Mouse (Mus musculus) ES-Bruce4 (cell line): Measurements from ENCODE around the gene Lcn8. TPM values are rescaled to one million over a fixed set of nuclear protein-coding genes. Genes with fewer than 3 reads are reported as not detected.

ENCODE experiments used
- H3K27ac ChIP-seq: 2 replicates; pipeline ENCODE4 v1.5.1; 2012; ENCODE audit warnings: low read length, inconsistent platforms; ENCODE audit not compliant: insufficient read depth
- H3K27me3 ChIP-seq: 2 replicates; pipeline ENCODE4 v1.6.1; 2012; ENCODE audit warnings: mild to moderate bottlenecking, low read length, inconsistent platforms; ENCODE audit not compliant: control insufficient read depth, poor library complexity, insufficient read depth, severe bottlenecking
- H3K36me3 ChIP-seq: 2 replicates; pipeline ENCODE4 v1.6.1; 2012; ENCODE audit warnings: inconsistent platforms, mild to moderate bottlenecking, low read length, moderate library complexity; ENCODE audit not compliant: control insufficient read depth, poor library complexity, insufficient read depth, severe bottlenecking
- H3K4me1 ChIP-seq: one replicate; pipeline ENCODE4 v1.8.1; 2011; ENCODE audit warnings: low read length; ENCODE audit not compliant: control insufficient read depth, insufficient read depth
- H3K4me3 ChIP-seq: 2 replicates; pipeline ENCODE4 v1.5.1; 2011; ENCODE audit warnings: low read depth, mild to moderate bottlenecking, low read length
- H3K9ac ChIP-seq: 2 replicates; pipeline ENCODE4 v1.6.1; 2012; ENCODE audit warnings: low read depth, mild to moderate bottlenecking, inconsistent platforms; ENCODE audit not compliant: poor library complexity, severe bottlenecking
- H3K9me3 ChIP-seq: replicated peaks from 2 replicates; pipeline ENCODE4 v1.6.1; 2012; ENCODE audit warnings: mild to moderate bottlenecking, low read length, inconsistent platforms; ENCODE audit not compliant: control insufficient read depth, poor library complexity, insufficient read depth, severe bottlenecking
- CTCF ChIP-seq: IDR thresholded peaks from one replicate; pipeline ENCODE4 v1.8.1; 2011; ENCODE audit warnings: low read depth, low read length
- EP300 ChIP-seq: IDR thresholded peaks from 2 replicates; pipeline ENCODE4 v1.6.1; 2011; ENCODE audit warnings: low read depth, low read length; ENCODE audit not compliant: insufficient read depth
- POLR2A ChIP-seq: IDR thresholded peaks from one replicate; pipeline ENCODE4 v1.8.1; 2011; ENCODE audit warnings: low read length; ENCODE audit not compliant: insufficient read depth
- polyA plus RNA-seq: library from polyadenylated mRNA; stranded (reverse); fragments of >200 nt; gene quantifications from 2 replicates; pipeline ENCODE4 v1.2.4, GENCODE M21; 2011; ENCODE audit warnings: low read depth; ENCODE audit not compliant: missing spikeins, insufficient read depth, insufficient read length

Gene Lcn8
- polyA plus RNA-seq, 1 experiment, result not detected

- no peak for TF ChIP-seq EP300
- TF ChIP-seq CTCF, result peak; percentile 20
- H3K9me3 ChIP-seq, result no peaks in the 10 kb centered on the region
- H3K4me1 ChIP-seq, result no peaks in the 10 kb centered on the region
- H3K36me3 ChIP-seq, result no peaks in the 10 kb centered on the region
- no peak overlapping the region for H3K4me3 ChIP-seq
- H3K27me3 ChIP-seq, result no peaks in the 10 kb centered on the region
- no peak overlapping the region for H3K9ac ChIP-seq
- H3K27ac ChIP-seq, result no peak overlapping the region
Measured at GRCm38 (mm10) chr2:25634046-25634445, 18.9 kb upstream of the Lcn8 start.

- H3K9ac ChIP-seq, result no peak overlapping the region
- H3K36me3 ChIP-seq, result no peaks in the 10 kb centered on the region
- no peaks in the 10 kb centered on the region for H3K27me3 ChIP-seq
- H3K27ac ChIP-seq, result no peak overlapping the region
- H3K4me3 ChIP-seq, result no peak overlapping the region
- TF ChIP-seq CTCF (peak; percentile 78), EP300 (no peak)
- H3K9me3 ChIP-seq, result no peaks in the 10 kb centered on the region
- H3K4me1 ChIP-seq, result no peaks in the 10 kb centered on the region
Measured at GRCm38 (mm10) chr2:25639890-25640289, 13.0 kb upstream of the Lcn8 start.

DNA sequence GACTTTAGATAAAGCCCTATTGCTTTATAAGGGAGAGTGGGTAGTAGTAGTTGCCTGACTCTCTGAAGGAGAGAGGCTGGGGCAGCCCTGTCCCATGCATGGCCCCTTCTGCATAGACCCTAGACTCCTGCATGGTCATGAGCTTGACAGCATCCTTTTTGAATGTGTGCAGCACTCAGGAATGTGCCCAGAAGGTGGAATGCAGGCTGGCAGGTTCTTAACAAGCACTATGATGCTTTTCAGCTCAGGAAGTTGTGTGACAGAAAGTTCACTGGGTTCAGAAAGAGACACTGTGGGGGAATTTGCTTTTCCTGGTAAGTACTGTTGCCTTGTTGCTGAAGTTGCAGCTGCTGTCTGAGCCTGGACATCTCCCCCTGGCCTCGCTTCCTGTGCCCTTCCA lies 1.6 kb downstream of the Lcn8 start:
- Histone ChIP-seq H3K27me3 (no peaks in the 10 kb centered on the region), H3K27ac (no peak overlapping the region), H3K4me1 (no peaks in the 10 kb centered on the region), H3K4me3 (no peak overlapping the region), H3K9me3 (no peaks in the 10 kb centered on the region), H3K9ac (no peak overlapping the region), H3K36me3 (no peaks in the 10 kb centered on the region)
- no peak for TF ChIP-seq POLR2A
- no peak for TF ChIP-seq CTCF
- TF ChIP-seq EP300, result no peak

DNA sequence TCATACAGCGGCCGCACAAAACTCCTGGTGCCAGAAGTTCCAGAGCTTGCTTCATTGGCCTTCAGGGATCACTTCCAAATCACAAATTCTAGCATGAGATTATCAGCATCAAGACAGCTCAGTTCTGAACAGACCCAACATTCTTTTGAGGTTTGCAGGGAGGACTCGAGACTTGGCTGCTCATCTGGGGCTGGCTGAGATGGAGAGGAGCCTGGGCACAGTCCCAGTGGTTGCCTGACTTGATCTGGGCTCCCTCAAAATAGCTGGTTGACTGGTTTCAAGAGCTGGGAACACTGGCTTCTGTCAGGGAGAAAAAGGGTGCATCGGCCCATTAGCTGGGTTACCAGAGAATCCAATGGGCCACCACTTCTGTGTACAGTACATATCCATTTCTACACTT lies 3.8 kb downstream of the Lcn8 start:
- Histone ChIP-seq H3K27ac (no peak overlapping the region), H3K4me1 (no peaks in the 10 kb centered on the region), H3K9me3 (no peaks in the 10 kb centered on the region), H3K36me3 (no peaks in the 10 kb centered on the region), H3K9ac (no peak overlapping the region), H3K27me3 (no peaks in the 10 kb centered on the region), H3K4me3 (no peak overlapping the region)
- TF ChIP-seq EP300 (no peak), CTCF (no peak), POLR2A (no peak)

DNA sequence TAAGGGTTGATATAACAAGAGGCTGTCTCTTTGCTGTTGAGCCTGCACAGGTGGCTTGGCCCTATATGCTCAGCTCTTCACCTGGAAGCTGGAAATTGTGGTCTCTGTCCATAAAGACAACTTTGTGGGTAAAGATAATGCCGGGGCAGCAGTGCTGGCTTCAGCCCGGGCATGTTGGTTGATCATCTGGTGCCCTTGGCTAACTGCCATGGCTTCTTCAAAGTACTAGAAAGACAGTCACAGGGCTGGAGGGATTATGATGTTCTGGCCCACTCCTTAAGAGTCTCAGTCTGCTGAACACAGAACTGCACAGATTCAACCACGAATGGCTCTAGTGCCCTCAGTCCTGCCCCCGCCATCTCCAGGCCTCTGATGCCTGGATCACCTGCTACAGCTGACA lies 4.3 kb downstream of the Lcn8 start:
- no peaks in the 10 kb centered on the region for H3K27me3 ChIP-seq
- H3K27ac ChIP-seq, result no peak overlapping the region
- H3K4me3 ChIP-seq, result no peak overlapping the region
- H3K9me3 ChIP-seq, result no peaks in the 10 kb centered on the region
- no peak for TF ChIP-seq POLR2A
- no peak for TF ChIP-seq CTCF
- TF ChIP-seq EP300, result no peak
- no peak overlapping the region for H3K9ac ChIP-seq
- H3K4me1 ChIP-seq, result no peaks in the 10 kb centered on the region
- H3K36me3 ChIP-seq, result no peaks in the 10 kb centered on the region

DNA sequence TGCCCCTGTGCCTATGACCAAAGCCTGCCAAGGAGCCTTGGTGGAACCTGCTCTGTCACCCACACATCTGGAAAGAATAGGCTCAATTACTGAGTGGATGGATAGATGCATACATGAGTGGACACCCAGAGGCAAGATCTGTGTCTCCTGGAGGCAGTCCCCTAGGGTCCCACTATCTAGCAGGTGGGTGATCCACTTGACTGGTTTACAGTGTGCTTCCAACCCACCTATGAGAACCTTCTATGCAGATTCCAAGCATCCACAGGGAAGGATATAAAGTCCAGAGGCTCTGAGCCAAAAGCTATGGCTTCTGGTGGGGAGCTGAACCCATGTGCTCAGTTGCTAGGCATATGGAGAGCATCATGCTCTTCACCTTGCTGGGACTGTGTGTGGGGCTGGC lies 4.7 kb downstream of the Lcn8 start, which contains the start of gene Lcn5:
Lcn5 (plus strand) TSS at position 301 of the 400 bp plus-strand sequence.
- Histone ChIP-seq H3K27me3 (no peaks in the 10 kb centered on the region), H3K27ac (no peak within 1 kb of the TSS), H3K9ac (no peak within 1 kb of the TSS), H3K36me3 (no peaks in the 10 kb centered on the region), H3K4me1 (no peaks in the 10 kb centered on the region), H3K4me3 (no peak within 1 kb of the TSS), H3K9me3 (no peaks in the 10 kb centered on the region)
- TF ChIP-seq POLR2A (no peak), CTCF (no peak), EP300 (no peak)
